ENCODE assay signal across 11 mouse cellular contexts in genomic region chr13:70767462-70767861, GRCm38 (mm10).
DNase-seq lines count a peak whose midpoint lies in the region; ATAC-seq and TF ChIP-seq lines count a peak whose summit lies in the region.
"Had no signal": no experiment of that assay in that cellular context is flagged by ENCODE, and none has a peak within 500 bp of the region (broad histone marks: within the 10 kb centered on the region; RNA-seq: fewer than 3 reads in every experiment).

No protein-coding gene starts in this region.

- TF ChIP-seq EP300 in liver, postnatal 0 days (IDR thresholded peaks at IDR 0.05; ENCODE audit: low read depth), result no peak
- no peak for TF ChIP-seq EP300 in lung, postnatal 0 days (IDR thresholded peaks at IDR 0.05)

- DNase-seq in frontal cortex, postnatal 25 days (ENCODE audit: low spot score in 2 of 2), result no peak
- no peak for DNase-seq in liver, postnatal 0 days
- peak; percentile 66 for DNase-seq in brain, adult 2 months (ENCODE audit: low read depth, low spot score)
- peak; percentile 62 for DNase-seq in lung, postnatal 0 days (ENCODE audit: low spot score)
- no peak for DNase-seq in T-cell, adult 2 months (ENCODE audit: low spot score)
- DNase-seq: thymus, adult 18-20 months had no signal

- H3K9ac ChIP-seq in liver, postnatal 0 days (replicated peaks), result no peak overlapping the region
- H3K9ac ChIP-seq in liver, embryonic 12.5 days, result no peak overlapping the region
- H3K9ac ChIP-seq in lung, postnatal 0 days (replicated peaks; ENCODE audit: low read depth), result no peak overlapping the region
- H3K9ac ChIP-seq in forebrain, embryonic 12.5 days, result no peak overlapping the region
- H3K9ac ChIP-seq: embryonic facial prominence, embryonic 13.5 days; neural tube, embryonic 13.5 days had no signal

- no peaks in the 10 kb centered on the region for H3K9me3 ChIP-seq in liver, postnatal 0 days (ENCODE audit: low read length)
- H3K9me3 ChIP-seq in liver, embryonic 12.5 days (replicated peaks), result no peaks in the 10 kb centered on the region
- H3K9me3 ChIP-seq in lung, postnatal 0 days (ENCODE audit: low read length), result no peaks in the 10 kb centered on the region
- H3K9me3 ChIP-seq in forebrain, embryonic 12.5 days, result no peaks in the 10 kb centered on the region
- H3K9me3 ChIP-seq: embryonic facial prominence, embryonic 13.5 days; neural tube, embryonic 13.5 days had no signal

- H3K36me3 ChIP-seq in liver, postnatal 0 days (replicated peaks; ENCODE audit: insufficient read depth, low read length), result no peaks in the 10 kb centered on the region
- no peaks in the 10 kb centered on the region for H3K36me3 ChIP-seq in liver, embryonic 12.5 days
- no peaks in the 10 kb centered on the region for H3K36me3 ChIP-seq in lung, postnatal 0 days (ENCODE audit: insufficient read depth, low read length)
- H3K36me3 ChIP-seq in forebrain, embryonic 12.5 days (replicated peaks), result no peaks in the 10 kb centered on the region
- H3K36me3 ChIP-seq: embryonic facial prominence, embryonic 13.5 days; neural tube, embryonic 13.5 days had no signal

- peak; percentile 82; the same call in 1 of the 2 replicates for ATAC-seq in frontal cortex, adult (ENCODE audit: low TSS enrichment)
- no peak for ATAC-seq in liver, postnatal 0 days
- ATAC-seq in liver, embryonic 12.5 days, result no peak
- peak; percentile 41; the same call in 1 of the 2 replicates for ATAC-seq in lung, postnatal 0 days
- no peak for ATAC-seq in forebrain, embryonic 12.5 days (ENCODE audit: low FRiP score)

- H3K4me1 ChIP-seq in liver, postnatal 0 days (ENCODE audit: insufficient read depth), result no peaks in the 10 kb centered on the region
- no peaks in the 10 kb centered on the region for H3K4me1 ChIP-seq in liver, embryonic 12.5 days
- no peaks in the 10 kb centered on the region for H3K4me1 ChIP-seq in lung, postnatal 0 days (ENCODE audit: insufficient read depth, low read depth, low read length)
- no peaks in the 10 kb centered on the region for H3K4me1 ChIP-seq in forebrain, embryonic 12.5 days
- H3K4me1 ChIP-seq: embryonic facial prominence, embryonic 13.5 days; neural tube, embryonic 13.5 days had no signal

- no peaks in the 10 kb centered on the region for H3K27me3 ChIP-seq in liver, postnatal 0 days (ENCODE audit: insufficient read depth, low read length)
- H3K27me3 ChIP-seq in liver, embryonic 12.5 days (replicated peaks), result no peaks in the 10 kb centered on the region
- H3K27me3 ChIP-seq in lung, postnatal 0 days (replicated peaks; ENCODE audit: insufficient read depth, low read length), result no peaks in the 10 kb centered on the region
- no peaks in the 10 kb centered on the region for H3K27me3 ChIP-seq in forebrain, embryonic 12.5 days
- H3K27me3 ChIP-seq: neural tube, embryonic 13.5 days had no signal

- no peak overlapping the region for H3K4me3 ChIP-seq in liver, postnatal 0 days (ENCODE audit: low read depth, low read length)
- no peak overlapping the region for H3K4me3 ChIP-seq in liver, embryonic 12.5 days
- no peak overlapping the region for H3K4me3 ChIP-seq in lung, postnatal 0 days (ENCODE audit: low read depth, low read length)
- H3K4me3 ChIP-seq in forebrain, embryonic 12.5 days (replicated peaks), result no peak overlapping the region
- H3K4me3 ChIP-seq: embryonic facial prominence, embryonic 13.5 days; neural tube, embryonic 13.5 days had no signal

- no peak overlapping the region for H3K4me2 ChIP-seq in liver, postnatal 0 days (ENCODE audit: low read depth, low read length)
- no peak overlapping the region for H3K4me2 ChIP-seq in liver, embryonic 12.5 days
- H3K4me2 ChIP-seq in lung, postnatal 0 days (replicated peaks; ENCODE audit: low read depth, low read length), result no peak overlapping the region
- H3K4me2 ChIP-seq in forebrain, embryonic 12.5 days, result no peak overlapping the region
- H3K4me2 ChIP-seq: embryonic facial prominence, embryonic 13.5 days; neural tube, embryonic 13.5 days had no signal

- H3K27ac ChIP-seq in liver, postnatal 0 days (ENCODE audit: low read depth), result no peak overlapping the region
- H3K27ac ChIP-seq in liver, embryonic 12.5 days, result no peak overlapping the region
- H3K27ac ChIP-seq in lung, postnatal 0 days (ENCODE audit: low read length), result no peak overlapping the region
- no peak overlapping the region for H3K27ac ChIP-seq in forebrain, embryonic 12.5 days
- H3K27ac ChIP-seq: embryonic facial prominence, embryonic 13.5 days; neural tube, embryonic 13.5 days had no signal

- peak; percentile 47 for TF ChIP-seq CTCF in liver, postnatal 0 days (IDR thresholded peaks at IDR 0.05; ENCODE audit: low read depth)
- peak; percentile 73 for TF ChIP-seq CTCF in lung, postnatal 0 days (IDR thresholded peaks at IDR 0.05)

Comparison
In these comparisons a context has a peak if more than half of its experiments do, and no peak if none do; other contexts are left out.
1. ATAC-seq: peak in frontal cortex, adult (single experiment) and lung, postnatal 0 days (single experiment); none in liver, postnatal 0 days (single experiment), liver, embryonic 12.5 days (single experiment) and forebrain, embryonic 12.5 days (single experiment).
2. DNase-seq: peak in brain, adult 2 months (single experiment) and lung, postnatal 0 days (single experiment); none in frontal cortex, postnatal 25 days (0 of 2), liver, postnatal 0 days (single experiment) and T-cell, adult 2 months (single experiment).